Mouse (Mus musculus) neural tube, embryonic 14.5 days (tissue): Measurements from ENCODE around the gene Tmem107. TPM values are rescaled to one million over a fixed set of nuclear protein-coding genes. Genes with fewer than 3 reads are reported as not detected.

Experiments used
- ATAC-seq: fragments of 200-750 bp; cut with Nextera tagmentation; 2 replicates; pipeline ENCODE4 v1.8.0; 2017; ENCODE audit warnings: low read depth, mild to moderate bottlenecking, moderate TSS enrichment, moderate library complexity
- H3K27ac ChIP-seq: fragments of 300-500 bp; sonication (generic); 2 replicates; pipeline ENCODE4 v1.5.1; 2014; ENCODE audit warnings: low read depth, mild to moderate bottlenecking, control low read depth, low read length, moderate library complexity, mixed read lengths
- H3K27me3 ChIP-seq: fragments of 300-500 bp; sonication (generic); 2 replicates; pipeline ENCODE4 v1.6.1; 2014; ENCODE audit warnings: low read length; ENCODE audit not compliant: control insufficient read depth, insufficient read depth
- H3K36me3 ChIP-seq: fragments of 300-500 bp; sonication (generic); 2 replicates; pipeline ENCODE4 v1.6.1; 2014; ENCODE audit warnings: low read length, mixed read lengths; ENCODE audit not compliant: control insufficient read depth, insufficient read depth
- H3K4me1 ChIP-seq: fragments of 300-500 bp; sonication (generic); 2 replicates; pipeline ENCODE4 v1.6.1; 2014; ENCODE audit warnings: low read length; ENCODE audit not compliant: control insufficient read depth, insufficient read depth
- H3K4me2 ChIP-seq: fragments of 300-500 bp; sonication (generic); 2 replicates; pipeline ENCODE4 v1.6.1; 2014; ENCODE audit warnings: mild to moderate bottlenecking, low read depth, low read length, control low read depth
- H3K4me3 ChIP-seq: fragments of 300-500 bp; sonication (generic); 2 replicates; pipeline ENCODE4 v1.5.1; 2014; ENCODE audit warnings: low read depth, low read length, control low read depth, mixed read lengths
- H3K9ac ChIP-seq: fragments of 300-500 bp; sonication (generic); replicated peaks from 2 replicates; pipeline ENCODE4 v1.6.1; 2014; ENCODE audit warnings: low read depth, mild to moderate bottlenecking, control low read depth, low read length, mixed read lengths
- H3K9me3 ChIP-seq: fragments of 300-500 bp; sonication (generic); 2 replicates; pipeline ENCODE4 v1.6.1; 2016; ENCODE audit warnings: low read length; ENCODE audit not compliant: control insufficient read depth
- WGBS: fragments of 180-500 bp; shearing (Covaris S2); extraction: QIAGEN DNeasy Blood & Tissue Kit; methylation state at CpG from one replicate; pipeline ENCODE4 v1.1.7; 2014; 5-methylcytosine and 5-hydroxymethylcytosine counted together
- polyA plus RNA-seq: library from polyadenylated mRNA; unstranded; fragments of >200 nt; fragmentation: Nextera tagmentation; extraction: Ambion mirVana; gene quantifications from 2 replicates; pipeline ENCODE4 v1.2.1, GENCODE M21; 2014

Tmem107 gene
- polyA plus RNA-seq, 1 experiment from 2014 or later = 27.7 TPM

DNA sequence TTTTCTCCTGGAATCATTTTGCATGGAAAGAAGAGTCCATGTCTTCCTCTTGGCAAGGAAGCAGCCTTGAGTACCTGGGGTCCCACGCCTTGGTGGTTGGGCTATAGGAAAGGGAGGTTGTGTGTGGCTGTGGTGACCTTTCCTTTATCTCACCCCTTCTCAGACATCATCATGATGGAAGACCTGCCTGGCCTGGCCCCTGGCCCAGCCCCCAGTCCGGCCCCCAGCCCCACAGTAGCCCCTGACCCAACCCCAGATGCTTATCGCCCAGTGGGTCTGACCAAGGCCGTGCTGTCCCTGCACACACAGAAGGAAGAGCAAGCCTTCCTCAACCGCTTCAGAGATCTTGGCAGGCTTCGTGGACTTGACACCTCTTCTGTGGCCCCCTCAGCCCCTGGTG is 34.6 kb downstream of the Tmem107 start:
- Histone ChIP-seq H3K27me3 (no peaks in the 10 kb centered on the region), H3K4me1 (peaks cover 4% of the 10 kb centered on the region), H3K9me3 (no peaks in the 10 kb centered on the region), H3K27ac (no peak overlapping the region), H3K4me2 (no peak overlapping the region), H3K36me3 (peaks cover 71% of the 10 kb centered on the region), H3K4me3 (no peak overlapping the region), H3K9ac (no peak overlapping the region)
- WGBS = 93% methylated on average over 6 of the region's 6 CpGs
- ATAC-seq = no peak

DNA sequence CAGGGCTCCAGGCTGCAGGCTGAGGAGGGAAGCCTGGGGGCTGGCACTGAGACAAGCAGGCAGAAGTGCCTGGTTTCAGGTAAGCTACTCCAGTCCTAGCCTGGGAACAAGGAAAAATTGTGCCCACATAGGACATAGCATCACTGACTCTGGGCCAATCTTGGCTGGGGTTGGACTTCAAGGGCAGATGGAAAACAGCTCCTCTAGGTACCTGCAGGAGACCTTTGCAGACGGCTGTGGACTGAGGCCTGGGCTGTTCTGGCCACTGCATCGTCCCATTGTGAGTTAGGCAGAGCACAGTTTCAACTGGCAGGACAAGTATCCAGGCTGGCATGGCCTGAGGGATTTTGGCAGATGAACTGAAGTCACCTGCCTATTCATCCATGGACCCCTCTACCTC is 35.2 kb downstream of the Tmem107 start:
- Histone ChIP-seq H3K9ac (no peak overlapping the region), H3K36me3 (peaks cover 69% of the 10 kb centered on the region)

DNA sequence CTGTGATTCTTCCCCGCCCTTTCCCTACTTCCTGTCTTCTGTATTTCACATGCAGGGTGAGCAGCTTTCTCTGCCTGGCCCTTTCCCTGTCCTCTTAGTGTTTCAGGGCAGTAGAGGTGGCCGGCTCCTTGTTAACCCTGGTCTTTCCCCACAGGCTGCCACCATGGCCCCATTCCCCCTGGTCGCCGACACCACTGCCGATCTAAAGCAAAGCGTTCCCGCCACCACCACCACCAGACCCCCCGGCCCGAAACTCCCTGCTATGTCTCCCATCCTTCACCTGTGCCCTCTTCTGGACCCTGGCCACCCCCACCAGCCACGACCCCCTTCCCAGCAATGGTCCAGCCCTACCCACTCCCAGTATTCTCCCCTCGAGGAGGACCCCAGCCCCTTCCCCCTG is 35.7 kb downstream of the Tmem107 start:
- Histone ChIP-seq H3K36me3 (peaks cover 64% of the 10 kb centered on the region), H3K9ac (no peak overlapping the region), H3K4me2 (no peak overlapping the region), H3K4me3 (no peak overlapping the region), H3K4me1 (no peaks in the 10 kb centered on the region), H3K9me3 (no peaks in the 10 kb centered on the region), H3K27ac (no peak overlapping the region), H3K27me3 (no peaks in the 10 kb centered on the region)
- 92% methylated on average over 11 of the region's 11 CpGs for WGBS
- ATAC-seq = no peak

More for the DNA sequence above, 35.2 kb downstream of the Tmem107 start:
- Histone ChIP-seq H3K4me1 (no peaks in the 10 kb centered on the region), H3K27me3 (no peaks in the 10 kb centered on the region), H3K4me3 (no peak overlapping the region), H3K4me2 (no peak overlapping the region), H3K9me3 (no peaks in the 10 kb centered on the region), H3K27ac (no peak overlapping the region)
- WGBS = 89% methylated on average over 2 of the region's 2 CpGs
- ATAC-seq = no peak

DNA sequence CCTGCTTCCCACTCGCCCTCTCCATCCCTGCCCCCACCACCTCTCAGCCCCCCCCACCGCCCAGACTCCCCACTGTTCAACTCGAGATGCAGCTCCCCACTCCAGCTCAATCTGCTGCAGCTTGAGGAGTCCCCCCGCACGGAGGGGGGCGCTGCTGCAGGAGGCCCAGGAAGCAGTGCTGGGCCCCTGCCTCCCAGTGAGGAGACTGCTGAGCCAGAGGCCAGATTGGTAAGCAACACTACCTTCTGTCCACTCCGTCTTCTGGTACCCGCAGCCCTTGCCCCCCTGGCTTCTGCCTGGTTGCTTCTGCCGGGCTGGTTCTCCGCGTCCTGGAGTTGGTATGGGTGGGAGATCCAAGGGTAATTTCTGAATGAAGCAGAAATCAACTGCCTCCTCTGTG is 36.2 kb downstream of the Tmem107 start:
- ATAC-seq = no peak
- Histone ChIP-seq H3K4me2 (no peak overlapping the region), H3K9ac (no peak overlapping the region), H3K4me3 (no peak overlapping the region), H3K4me1 (no peaks in the 10 kb centered on the region), H3K27ac (no peak overlapping the region), H3K36me3 (peaks cover 61% of the 10 kb centered on the region), H3K27me3 (no peaks in the 10 kb centered on the region), H3K9me3 (no peaks in the 10 kb centered on the region)
- WGBS = 88% methylated on average over 11 of the region's 11 CpGs

DNA sequence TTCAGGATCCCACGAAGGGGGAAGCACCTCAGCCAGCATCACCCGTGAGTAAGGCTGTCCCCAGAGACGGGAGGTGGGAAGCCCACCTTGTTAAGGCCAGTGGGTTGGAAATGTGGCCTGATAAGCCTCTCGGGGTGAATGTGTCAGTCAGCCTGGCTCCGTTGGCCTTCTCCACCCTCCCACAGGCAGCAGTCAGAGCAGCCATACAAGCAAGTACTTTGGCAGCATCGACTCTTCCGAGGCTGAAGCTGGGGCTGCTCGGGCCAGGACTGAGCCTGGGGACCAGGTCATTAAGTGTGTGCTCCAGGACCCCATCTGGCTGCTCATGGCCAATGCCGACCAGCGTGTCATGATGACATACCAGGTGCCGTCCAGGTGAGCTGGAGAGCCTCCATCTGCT is 37.1 kb downstream of the Tmem107 start:
- Histone ChIP-seq H3K27ac (no peak overlapping the region), H3K4me1 (no peaks in the 10 kb centered on the region), H3K9ac (no peak overlapping the region), H3K4me2 (no peak overlapping the region), H3K9me3 (no peaks in the 10 kb centered on the region), H3K36me3 (peaks cover 54% of the 10 kb centered on the region), H3K27me3 (no peaks in the 10 kb centered on the region), H3K4me3 (no peak overlapping the region)
- ATAC-seq = no peak
- over 99% methylated on average over 11 of the region's 11 CpGs for WGBS

DNA sequence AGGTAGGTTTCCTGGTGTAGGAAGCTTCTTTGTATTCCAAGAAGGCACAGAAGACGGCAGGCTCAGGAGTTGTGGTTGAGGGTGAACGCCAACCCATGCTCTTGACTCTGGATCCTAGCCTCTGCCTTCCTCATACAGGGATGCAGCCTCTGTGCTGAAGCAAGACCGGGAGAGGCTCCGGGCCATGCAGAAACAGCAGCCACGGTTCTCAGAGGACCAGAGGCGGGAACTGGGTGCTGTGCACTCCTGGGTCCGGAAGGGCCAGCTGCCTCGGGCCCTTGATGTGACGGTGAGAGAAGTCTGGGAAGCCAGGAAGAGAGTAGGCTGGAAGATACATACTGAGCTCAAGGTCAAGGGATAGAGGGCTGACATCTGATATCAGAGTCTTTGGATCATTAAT is 37.6 kb downstream of the Tmem107 start:
- Histone ChIP-seq H3K36me3 (peaks cover 49% of the 10 kb centered on the region), H3K9ac (no peak overlapping the region), H3K9me3 (no peaks in the 10 kb centered on the region), H3K27me3 (no peaks in the 10 kb centered on the region), H3K27ac (no peak overlapping the region), H3K4me1 (no peaks in the 10 kb centered on the region), H3K4me3 (no peak overlapping the region), H3K4me2 (no peak overlapping the region)
- 94% methylated on average over 9 of the region's 9 CpGs for WGBS
- ATAC-seq = no peak

DNA sequence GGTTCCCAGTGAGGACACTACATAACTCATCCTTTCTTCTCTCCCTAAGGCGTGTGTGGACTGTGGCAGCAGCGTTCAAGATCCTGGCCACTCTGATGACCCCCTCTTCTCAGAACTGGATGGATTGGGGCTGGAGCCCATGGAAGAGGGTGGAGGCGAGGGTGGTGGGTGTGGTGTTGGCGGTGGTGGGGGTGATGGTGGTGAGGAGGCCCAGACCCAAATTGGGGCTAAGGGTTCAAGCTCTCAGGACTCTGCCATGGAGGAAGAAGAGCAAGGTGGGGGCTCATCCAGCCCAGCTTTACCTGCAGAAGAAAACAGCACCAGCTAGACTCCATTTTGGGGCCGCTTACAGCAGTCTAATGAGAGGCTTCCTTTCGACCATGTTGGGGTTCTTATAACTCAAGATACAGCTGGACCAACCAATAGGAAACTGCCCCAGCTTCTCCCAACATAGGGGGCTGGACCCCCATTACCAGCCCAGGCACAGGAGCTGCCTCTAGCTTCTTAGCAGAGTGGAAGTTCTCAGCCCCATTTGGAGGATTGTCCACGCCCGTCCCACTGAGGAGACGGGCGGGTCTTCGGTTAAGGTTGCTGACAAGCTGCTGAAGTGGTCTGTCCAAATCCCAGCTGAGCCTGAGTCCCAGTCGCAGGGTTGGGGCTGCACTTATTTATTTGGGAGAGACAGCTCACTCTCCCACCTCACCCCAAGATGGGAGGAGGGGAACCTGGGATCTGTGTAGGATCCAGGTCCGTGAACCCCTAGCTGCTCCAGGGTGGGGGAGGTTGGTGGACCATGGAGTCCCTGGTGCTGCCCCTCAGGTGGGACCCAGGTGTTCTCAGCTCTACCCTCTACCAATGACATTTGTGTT is 38.7 kb downstream of the Tmem107 start:
- H3K4me1 ChIP-seq = no peaks in the 10 kb centered on the region
- no peaks in the 10 kb centered on the region for H3K27me3 ChIP-seq
- H3K27ac ChIP-seq = no peak overlapping the region
- no peak overlapping the region for H3K9ac ChIP-seq
- WGBS = 86% methylated on average over 13 of the region's 13 CpGs
- peaks cover 39% of the 10 kb centered on the region for H3K36me3 ChIP-seq
- peak; percentile 50 for ATAC-seq
- H3K4me3 ChIP-seq = no peak overlapping the region
- no peak overlapping the region for H3K4me2 ChIP-seq
- H3K9me3 ChIP-seq = no peaks in the 10 kb centered on the region

DNA sequence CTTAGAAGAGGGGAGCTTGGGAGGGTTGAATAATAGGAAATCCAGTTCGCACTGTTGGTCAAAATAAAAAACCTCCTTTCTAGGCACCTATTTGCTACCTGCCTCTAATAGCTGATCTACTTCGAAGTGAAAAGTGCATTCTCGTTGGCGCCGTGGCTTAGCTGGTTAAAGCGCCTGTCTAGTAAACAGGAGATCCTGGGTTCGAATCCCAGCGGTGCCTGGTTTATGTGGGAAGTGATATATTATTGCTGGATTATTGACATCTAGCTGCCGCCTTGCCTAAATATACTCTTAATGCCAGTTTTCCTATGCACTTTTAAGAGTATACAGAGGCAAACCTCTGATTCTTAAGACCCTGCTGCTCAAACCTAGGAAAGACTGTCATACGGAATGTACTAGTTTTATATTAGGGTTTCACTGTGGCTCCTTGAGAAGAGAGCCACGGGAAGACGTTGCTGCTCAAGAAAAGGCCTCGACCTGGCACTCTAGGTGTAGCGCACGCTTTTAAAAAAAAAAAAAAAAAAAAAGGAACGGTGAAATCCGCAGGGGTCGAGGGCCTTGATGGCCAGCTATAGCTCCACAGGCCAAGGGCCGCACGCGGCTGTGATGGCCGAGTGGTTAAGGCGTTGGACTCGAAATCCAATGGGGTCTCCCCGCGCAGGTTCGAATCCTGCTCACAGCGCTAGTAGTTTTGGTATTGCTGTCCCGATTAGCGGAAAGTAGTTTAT is 39.9 kb downstream of the Tmem107 start:
- Histone ChIP-seq H3K9ac (no peak overlapping the region), H3K27me3 (no peaks in the 10 kb centered on the region), H3K4me1 (no peaks in the 10 kb centered on the region), H3K4me2 (peak overlapping the region; percentile 49), H3K9me3 (no peaks in the 10 kb centered on the region), H3K4me3 (peak overlapping the region; percentile 37), H3K27ac (no peak overlapping the region; the same call in 1 of the 2 replicates), H3K36me3 (peaks cover 31% of the 10 kb centered on the region)
- under 1% methylated on average over 30 of the region's 30 CpGs for WGBS
- peak; percentile 74; the same call in 1 of the 2 replicates for ATAC-seq
